Mouse (Mus musculus) MEL (cell line): ENCODE data around the gene Erp29. TPM values are rescaled to one million over a fixed set of nuclear protein-coding genes. Genes with fewer than 3 reads are reported as not detected.

Source experiments
- DNase-seq: peaks from one replicate; pipeline ENCODE4 v3.0.0; 2011; ENCODE audit warnings: low read depth, low spot score
- H3K27ac ChIP-seq: 2 replicates; pipeline ENCODE4 v1.5.1; 2012; ENCODE audit warnings: low read depth, mild to moderate bottlenecking, control low read depth, low read length, moderate library complexity; ENCODE audit not compliant: control insufficient read depth
- H3K27me3 ChIP-seq, 2 experiments: fragments of 150-350 bp in 1 of 2; sonication (generic) in 1 of 2; 2 replicates each; pipeline ENCODE4 v1.6.1; 2012; ENCODE audit warnings: low read length in 2 of 2, mild to moderate bottlenecking in 2 of 2, improper control_type of control experiment in 1 of 2, moderate library complexity in 1 of 2; ENCODE audit not compliant: insufficient read depth in 2 of 2, control insufficient read depth in 1 of 2
- H3K36me3 ChIP-seq, 2 experiments: 2 replicates each; pipeline ENCODE4 v1.6.1; 2012 to 2014; ENCODE audit warnings: low read length in 2 of 2, improper control_type of control experiment in 1 of 2, inconsistent platforms in 1 of 2, mild to moderate bottlenecking in 1 of 2; ENCODE audit not compliant: insufficient read depth in 2 of 2, control insufficient read depth in 1 of 2
- H3K4me1 ChIP-seq, 2 experiments: fragments of 150-350 bp in 1 of 2; sonication (generic) in 1 of 2; 2 replicates each; pipeline ENCODE4 v1.6.1; 2012; ENCODE audit warnings: low read length in 2 of 2, improper control_type of control experiment in 1 of 2, mild to moderate bottlenecking in 1 of 2; ENCODE audit not compliant: insufficient read depth in 2 of 2, control insufficient read depth in 1 of 2
- H3K4me3 ChIP-seq, 2 experiments: fragments of 150-350 bp in 1 of 2; sonication (generic) in 1 of 2; 2 replicates each; pipeline ENCODE4 v1.5.1; 2012; ENCODE audit warnings: low read depth in 2 of 2, low read length in 2 of 2, mild to moderate bottlenecking in 2 of 2, moderate library complexity in 2 of 2, control low read depth in 1 of 2, improper control_type of control experiment in 1 of 2; ENCODE audit not compliant: control insufficient read depth in 1 of 2, insufficient read depth in 1 of 2
- H3K79me2 ChIP-seq: 2 replicates; pipeline ENCODE4 v1.6.1; 2012; ENCODE audit warnings: mild to moderate bottlenecking, low read length, moderate library complexity; ENCODE audit not compliant: control insufficient read depth, poor library complexity, insufficient read depth
- H3K9ac ChIP-seq: 2 replicates; pipeline ENCODE4 v1.6.1; 2012; ENCODE audit warnings: low read depth, mild to moderate bottlenecking, control low read depth, low read length, moderate library complexity; ENCODE audit not compliant: control insufficient read depth, poor library complexity, severe bottlenecking
- H3K9me3 ChIP-seq: fragments of 150-350 bp; sonication (generic); replicated peaks from 2 replicates; pipeline ENCODE4 v1.6.1; 2012; ENCODE audit warnings: mild to moderate bottlenecking, low read length, improper control_type of control experiment, moderate library complexity; ENCODE audit not compliant: insufficient read depth
- BHLHE40 ChIP-seq: IDR thresholded peaks from 2 replicates; pipeline ENCODE4 v1.6.1; 2012; ENCODE audit warnings: low read depth, mild to moderate bottlenecking, inconsistent platforms, low read length, improper control_type of control experiment, borderline replicate concordance
- CHD1 ChIP-seq: IDR thresholded peaks from 2 replicates; pipeline ENCODE4 v1.6.1; 2012; ENCODE audit warnings: low read depth, mild to moderate bottlenecking, inconsistent platforms, low read length, improper control_type of control experiment
- EP300 ChIP-seq, 2 experiments: IDR thresholded peaks; 2 replicates each; pipeline ENCODE4 v1.6.1; 2011; ENCODE audit warnings: improper control_type of control experiment in 2 of 2, low read length in 2 of 2, low read depth in 1 of 2, mild to moderate bottlenecking in 1 of 2
- ETS1 ChIP-seq: IDR thresholded peaks from 2 replicates; pipeline ENCODE4 v1.6.1; 2012; ENCODE audit warnings: low read depth, mild to moderate bottlenecking, inconsistent platforms, low read length, improper control_type of control experiment, moderate library complexity
- GATA1 ChIP-seq: IDR thresholded peaks from 2 replicates; pipeline ENCODE4 v1.6.1; 2011; ENCODE audit warnings: low read depth, low read length, improper control_type of control experiment
- HCFC1 ChIP-seq: IDR thresholded peaks from 2 replicates; pipeline ENCODE4 v1.6.1; 2012; ENCODE audit warnings: low read depth, mild to moderate bottlenecking, inconsistent platforms, low read length, improper control_type of control experiment, moderate library complexity
- MXI1 ChIP-seq: IDR thresholded peaks from 2 replicates; pipeline ENCODE4 v1.6.1; 2011; ENCODE audit warnings: mild to moderate bottlenecking, low read depth, low read length, improper control_type of control experiment
- NELFE ChIP-seq: IDR thresholded peaks from 2 replicates; pipeline ENCODE4 v1.6.1; 2011; ENCODE audit warnings: low read depth, low read length, improper control_type of control experiment
- NRF1 ChIP-seq: IDR thresholded peaks from 2 replicates; pipeline ENCODE4 v1.6.1; 2014; ENCODE audit warnings: low read depth, mild to moderate bottlenecking, inconsistent platforms, low read length, improper control_type of control experiment, moderate library complexity; ENCODE audit not compliant: poor library complexity, insufficient read depth, severe bottlenecking
- POLR2A ChIP-seq, 2 experiments: IDR thresholded peaks; 2 replicates each; pipeline ENCODE4 v1.6.1; 2011 to 2012; ENCODE audit warnings: low read length in 2 of 2, mild to moderate bottlenecking in 2 of 2, control low read depth in 1 of 2, improper control_type of control experiment in 1 of 2, low read depth in 1 of 2, moderate library complexity in 1 of 2; ENCODE audit not compliant: control insufficient read depth in 1 of 2, insufficient read depth in 1 of 2, poor library complexity in 1 of 2
- POLR2AphosphoS2 ChIP-seq: IDR thresholded peaks from 2 replicates; pipeline ENCODE4 v1.6.1; 2011; ENCODE audit warnings: low read length, improper control_type of control experiment
- POLR2AphosphoS5 ChIP-seq: IDR thresholded peaks from 2 replicates; pipeline ENCODE4 v1.6.1; 2012; ENCODE audit warnings: low read depth, borderline replicate concordance, mild to moderate bottlenecking, inconsistent platforms, low read length, moderate library complexity, mixed read lengths
- SIN3A ChIP-seq: IDR thresholded peaks from 2 replicates; pipeline ENCODE4 v1.6.1; 2012; ENCODE audit warnings: low read length, improper control_type of control experiment, inconsistent platforms
- SMC3 ChIP-seq: IDR thresholded peaks from 2 replicates; pipeline ENCODE4 v1.6.1; 2011; ENCODE audit warnings: low read depth, low read length, improper control_type of control experiment
- ZC3H11A ChIP-seq: IDR thresholded peaks from 2 replicates; pipeline ENCODE4 v1.6.1; 2012; ENCODE audit warnings: low read depth, mild to moderate bottlenecking, inconsistent platforms, low read length, improper control_type of control experiment
- ZNF384 ChIP-seq: IDR thresholded peaks from 2 replicates; pipeline ENCODE4 v1.6.1; 2012; ENCODE audit warnings: low read depth, mild to moderate bottlenecking, inconsistent platforms, low read length, improper control_type of control experiment
- polyA plus RNA-seq, 2 experiments: library from polyadenylated mRNA; stranded (reverse) in 1 of 2; unstranded in 1 of 2; fragments of >175 nt in 1 of 2; fragments of >200 nt in 1 of 2; gene quantifications; 2 replicates each; pipeline versions ENCODE4 v1.2.1 to v1.2.4; 2012; ENCODE audit warnings: low replicate concordance in 2 of 2, low read depth in 1 of 2; ENCODE audit not compliant: insufficient read length in 2 of 2, insufficient read depth in 1 of 2, missing spikeins in 1 of 2
- total RNA-seq: library from RNA; depleted of rRNA; stranded (reverse); fragments of 300-350 nt; gene quantifications from 2 replicates; pipeline ENCODE4 v1.2.3, GENCODE M21; 2012

The Erp29 gene
- total and polyA plus RNA-seq, 3 experiments, result 167 to 244 TPM; not detected in 1

DNA sequence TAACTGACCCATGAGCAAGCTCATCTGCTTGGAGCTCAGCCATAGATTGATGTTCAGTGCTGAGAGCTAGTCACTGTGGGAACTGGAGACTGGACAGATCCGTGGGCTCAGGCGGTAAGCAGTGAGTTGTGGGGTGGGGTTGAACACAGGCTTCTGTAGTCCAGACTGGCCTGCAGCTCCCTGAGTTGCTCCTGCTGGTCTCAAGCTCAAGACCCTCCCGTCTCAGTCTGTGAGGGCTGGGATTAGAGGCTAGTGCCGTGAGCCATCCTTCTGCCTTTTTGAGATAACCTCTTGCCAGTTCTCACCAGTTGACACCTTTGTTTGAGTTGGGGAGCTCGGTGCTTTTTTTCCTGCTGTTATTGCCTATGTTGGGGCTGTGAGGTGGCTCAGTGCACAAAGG is 51.5 kb downstream of the Erp29 start:
- no peaks in the 10 kb centered on the region for H3K27me3 ChIP-seq
- H3K4me3 ChIP-seq, result no peak overlapping the region
- peaks cover 3 to 34% of the 10 kb centered on the region in 2 experiments for H3K4me1 ChIP-seq
- H3K9ac ChIP-seq, result no peak overlapping the region
- H3K27ac ChIP-seq, result no peak overlapping the region
- no peaks in the 10 kb centered on the region for H3K9me3 ChIP-seq
- H3K79me2 ChIP-seq, result peaks cover 82% of the 10 kb centered on the region
- peaks cover 22 to 40% of the 10 kb centered on the region in 2 experiments for H3K36me3 ChIP-seq
- TF ChIP-seq SIN3A (no peak), NRF1 (no peak), POLR2AphosphoS5 (no peak), POLR2AphosphoS2 (no peak), BHLHE40 (no peak), CHD1 (no peak), ZC3H11A (no peak), EP300 (IDR thresholded peaks at IDR 0.05; ENCODE audit: low read depth in 1 of 2, low read length in 2 of 2) (no peak), ETS1 (no peak), NELFE (no peak), POLR2A (IDR thresholded peaks at IDR 0.05; ENCODE audit: control insufficient read depth in 1 of 2, insufficient read depth in 1 of 2, low read depth in 1 of 2, low read length in 2 of 2, poor library complexity in 1 of 2) (no peak), MXI1 (no peak), ZNF384 (no peak), SMC3 (no peak), GATA1 (no peak)
- DNase-seq, result no peak

DNA sequence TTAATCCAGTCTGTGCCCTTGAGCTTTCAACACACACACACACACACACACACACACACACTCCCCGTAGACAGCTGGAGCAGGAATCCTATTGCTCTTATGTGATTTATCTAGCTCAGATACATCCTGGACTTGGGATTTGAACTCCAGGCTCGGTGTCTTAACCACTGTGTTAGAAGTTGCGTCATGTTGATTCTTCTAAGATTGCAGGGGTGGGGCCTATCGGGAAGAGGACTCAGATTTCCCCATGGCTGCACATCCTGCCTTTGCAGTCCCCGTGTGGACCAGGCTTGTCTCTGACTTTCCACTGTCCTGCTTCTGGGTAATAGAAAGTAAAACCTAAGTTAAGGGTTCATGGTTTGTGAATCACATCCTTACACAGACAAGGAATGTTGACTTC is 52.2 kb downstream of the Erp29 start:
- Histone ChIP-seq H3K9ac (0 out of 2 replicates have a peak overlapping the region, but pooled peaks have one; percentile 5), H3K9me3 (no peaks in the 10 kb centered on the region), H3K4me3 (peak overlapping the region in 1 of 2 experiments; percentile 99; a peak in 1 of 4 replicates)
- DNase-seq, result no peak
- TF ChIP-seq POLR2AphosphoS2, result no peak
- TF ChIP-seq SIN3A, result peak; percentile 44; the same call in 1 of the 2 replicates
- TF ChIP-seq HCFC1, result no peak
- TF ChIP-seq, all 39 proteins: peak for 1
- H3K79me2 ChIP-seq, result peaks cover 74% of the 10 kb centered on the region
- H3K27ac ChIP-seq, result no peak overlapping the region
- peaks cover 21 to 39% of the 10 kb centered on the region in 2 experiments for H3K36me3 ChIP-seq
- no peaks in the 10 kb centered on the region for H3K27me3 ChIP-seq
- peaks cover 3 to 29% of the 10 kb centered on the region in 2 experiments for H3K4me1 ChIP-seq
